9 mouse cellular contexts compared by ENCODE assay signal in the genomic region with DNA sequence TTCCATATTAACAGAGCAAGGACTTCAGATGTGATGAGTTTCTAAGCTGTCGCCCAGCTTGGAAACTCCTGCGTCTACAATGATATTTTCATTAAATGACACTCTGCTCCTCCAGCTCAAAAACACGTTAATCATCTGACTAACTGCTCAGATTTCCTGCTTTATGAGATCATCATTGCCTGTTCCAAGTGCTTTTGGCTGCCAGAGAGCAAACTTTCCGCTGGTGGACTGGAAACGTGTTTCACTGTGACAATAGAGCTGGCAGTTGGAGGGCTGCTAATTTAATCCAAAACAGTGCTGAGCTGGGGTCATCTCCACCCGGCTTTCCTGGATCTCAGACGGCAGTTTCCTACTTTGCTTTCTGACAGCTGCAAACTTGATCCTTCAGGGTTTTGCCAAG. TPM values are rescaled to one million over a fixed set of nuclear protein-coding genes. Genes with fewer than 3 reads are reported as not detected.
DNase-seq lines count a peak whose midpoint lies in the region; ATAC-seq and TF ChIP-seq lines count a peak whose summit lies in the region.
"Had no signal": no experiment of that assay in that cellular context is flagged by ENCODE, and none has a peak within 500 bp of the region (broad histone marks: within the 10 kb centered on the region; RNA-seq: fewer than 3 reads in every experiment).

No protein-coding gene starts in this region.

- POLR2A ChIA-PET in Patski (lab: Charles Lee) = interaction anchor here (0.7 to 0.9 kb wide), 3 partner anchors 73 to 78 kb away, joined by 3 read pairs; no protein-coding TSS in a partner anchor

- WGBS in kidney, adult 2 months = 40% methylated on average over 7 of the region's 7 CpGs
- 8% methylated on average over 7 of the region's 7 CpGs for WGBS in lung, embryonic 14.5 days

- in situ Hi-C loops in Patski (cut with MboI; ENCODE audit: low pct_unique_long_range_greater_than_20kb) = loop anchor here (5.0 kb wide), 1 partner anchor 72 kb away; no protein-coding TSS in a partner anchor

- CTCF ChIA-PET in Patski (lab: Charles Lee) = interaction anchor here (0.7 kb wide), 1 partner anchor 78 kb away, joined by 4 read pairs; no protein-coding TSS in a partner anchor

- H3K4me1 ChIP-seq in kidney, adult 2 months (ENCODE audit: control insufficient read depth, insufficient read depth, low read length) = 0 out of 2 replicates have a peak, but pooled peaks cover 3% of the 10 kb centered on the region
- H3K4me1 ChIP-seq in lung, embryonic 14.5 days (ENCODE audit: insufficient read depth) = 0 out of 2 replicates have a peak, but pooled peaks cover 3% of the 10 kb centered on the region
- peaks cover 3% of the 10 kb centered on the region for H3K4me1 ChIP-seq in testis, adult 2 months (ENCODE audit: control insufficient read depth, insufficient read depth, low read length)

- TF ChIP-seq CTCF in Patski (IDR thresholded peaks at IDR 0.05) = no peak
- no peak for TF ChIP-seq CTCF in kidney, adult 2 months (conservative IDR thresholded peaks at IDR 0.05; ENCODE audit: insufficient read depth, insufficient read length, low read depth, low read length)
- TF ChIP-seq CTCF in lung, embryonic 14.5 days (IDR thresholded peaks at IDR 0.05; ENCODE audit: low read depth) = no peak
- TF ChIP-seq CTCF in testis, adult 2 months (IDR thresholded peaks at IDR 0.05; ENCODE audit: control insufficient read depth, insufficient read depth, insufficient replicate concordance, low read depth, low read length) = no peak

- no peak overlapping the region for H3K4me3 ChIP-seq in kidney, adult 2 months (ENCODE audit: insufficient read depth, low read depth, low read length)
- no peak overlapping the region for H3K4me3 ChIP-seq in lung, embryonic 14.5 days (ENCODE audit: low read depth, low read length)
- H3K4me3 ChIP-seq in testis, adult 2 months (ENCODE audit: control insufficient read depth, low read depth, low read length) = no peak overlapping the region
- H3K4me3 ChIP-seq: midbrain, embryonic 12.5 days had no signal

- peak overlapping the region; percentile 32 for H3K4me2 ChIP-seq in lung, embryonic 14.5 days
- H3K4me2 ChIP-seq: midbrain, embryonic 12.5 days had no signal

- ATAC-seq in Patski = peak; percentile 45
- ATAC-seq in lung, embryonic 14.5 days (ENCODE audit: insufficient read depth) = no peak

- no peaks in the 10 kb centered on the region for H3K9me3 ChIP-seq in lung, embryonic 14.5 days (ENCODE audit: low read depth, low read length)
- H3K9me3 ChIP-seq: midbrain, embryonic 12.5 days had no signal

- no peaks in the 10 kb centered on the region for H3K36me3 ChIP-seq in kidney, adult 2 months (ENCODE audit: control insufficient read depth, insufficient read depth, low read length)
- no peaks in the 10 kb centered on the region for H3K36me3 ChIP-seq in lung, embryonic 14.5 days (ENCODE audit: insufficient read depth)
- H3K36me3 ChIP-seq in testis, adult 2 months (ENCODE audit: control insufficient read depth, insufficient read depth, low read length) = no peaks in the 10 kb centered on the region
- H3K36me3 ChIP-seq: midbrain, embryonic 12.5 days had no signal

- H3K27ac ChIP-seq in kidney, adult 2 months (ENCODE audit: insufficient read depth, low read depth, low read length) = peak overlapping the region; percentile 96
- peak overlapping the region; percentile 87 for H3K27ac ChIP-seq in lung, embryonic 14.5 days (ENCODE audit: low read depth)
- 0 out of 2 replicates have a peak overlapping the region, but pooled peaks have one; percentile 3 for H3K27ac ChIP-seq in testis, adult 2 months (ENCODE audit: control insufficient read depth, insufficient read depth, low read depth, low read length)
- H3K27ac ChIP-seq: midbrain, embryonic 12.5 days had no signal

- H3K9ac ChIP-seq in lung, embryonic 14.5 days = peak overlapping the region; percentile 28; the same call in 1 of the 2 replicates
- H3K9ac ChIP-seq: midbrain, embryonic 12.5 days had no signal

- no peaks in the 10 kb centered on the region for H3K27me3 ChIP-seq in Patski
- H3K27me3 ChIP-seq in kidney, adult 2 months (replicated peaks; ENCODE audit: control insufficient read depth, insufficient read depth, low read length) = no peaks in the 10 kb centered on the region
- no peaks in the 10 kb centered on the region for H3K27me3 ChIP-seq in lung, embryonic 14.5 days (ENCODE audit: insufficient read depth, low read length)
- no peaks in the 10 kb centered on the region for H3K27me3 ChIP-seq in testis, adult 2 months (ENCODE audit: control insufficient read depth, insufficient read depth, low read length)
- H3K27me3 ChIP-seq: midbrain, embryonic 12.5 days had no signal

- no peak for TF ChIP-seq POLR2A in kidney, adult 2 months (IDR thresholded peaks at IDR 0.05; ENCODE audit: low read depth, low read length)
- TF ChIP-seq POLR2A in testis, adult 2 months (IDR thresholded peaks at IDR 0.05; ENCODE audit: control insufficient read depth, low read depth, low read length) = no peak

- peak; percentile 31 for DNase-seq in CD4-positive helper T cell, adult 2 months (ENCODE audit: low read depth, low spot score)
- DNase-seq in Patski (ENCODE audit: low read depth, low spot score) = peak; percentile 66
- DNase-seq in gastrocnemius, postnatal 25 days = peak; percentile 87
- peak; percentile 91 for DNase-seq in kidney, adult 2 months
- peak; percentile 86 for DNase-seq in lung, embryonic 14.5 days
- DNase-seq in cerebellum, adult 9-10 months = no peak
- no peak for DNase-seq in spleen, postnatal 10 days (ENCODE audit: low spot score in 2 of 2)

RNA-seq across cellular contexts. Expression of a gene that starts 21.5 kb away (rescaled TPM):
- polyA plus RNA-seq in Patski (2021) = 0.31 TPM
- total RNA-seq in gastrocnemius, postnatal 25 days (2021) = not detected
- not detected in 2 replicates for polyA plus RNA-seq in kidney, adult 2 months (2012; rRNA removed)
- 0.30 and 0.39 TPM in 2 replicates for polyA plus RNA-seq in lung, embryonic 14.5 days (2014; fragmentation: Nextera tagmentation; extraction: Ambion mirVana)
- 0.17 TPM in 1 of 2 replicates, not detected in the other for polyA plus RNA-seq in testis, adult 2 months (2012; rRNA removed)
- polyA plus RNA-seq: midbrain, embryonic 12.5 days had no signal

Comparison
In these comparisons a context has a peak if more than half of its experiments do, and no peak if none do; other contexts are left out.
1. DNase-seq: peak in CD4-positive helper T cell, adult 2 months (single experiment), Patski (single experiment), gastrocnemius, postnatal 25 days (single experiment), kidney, adult 2 months (single experiment) and lung, embryonic 14.5 days (single experiment); none in cerebellum, adult 9-10 months (single experiment) and spleen, postnatal 10 days (0 of 2).
2. H3K27ac ChIP-seq: peak in every context shown above with its lines; median percentile 96 in kidney, adult 2 months; 87 in lung, embryonic 14.5 days; 3 in testis, adult 2 months.